Mouse (Mus musculus) liver, adult 2 months (tissue): ENCODE measurements around the gene Ppp1r1b.

Source experiments
- CTCF ChIP-seq: fragments of 200-500 bp; IDR thresholded peaks from 2 replicates; pipeline ENCODE4 v1.5.1; 2011; ENCODE audit warnings: low read depth, low read length, control low read depth
- POLR2A ChIP-seq: fragments of 200-500 bp; IDR thresholded peaks from 2 replicates; pipeline ENCODE4 v1.6.1; 2011; ENCODE audit warnings: low read length, control low read depth; ENCODE audit not compliant: insufficient read depth; ENCODE audit errors: extremely low read depth

DNA sequence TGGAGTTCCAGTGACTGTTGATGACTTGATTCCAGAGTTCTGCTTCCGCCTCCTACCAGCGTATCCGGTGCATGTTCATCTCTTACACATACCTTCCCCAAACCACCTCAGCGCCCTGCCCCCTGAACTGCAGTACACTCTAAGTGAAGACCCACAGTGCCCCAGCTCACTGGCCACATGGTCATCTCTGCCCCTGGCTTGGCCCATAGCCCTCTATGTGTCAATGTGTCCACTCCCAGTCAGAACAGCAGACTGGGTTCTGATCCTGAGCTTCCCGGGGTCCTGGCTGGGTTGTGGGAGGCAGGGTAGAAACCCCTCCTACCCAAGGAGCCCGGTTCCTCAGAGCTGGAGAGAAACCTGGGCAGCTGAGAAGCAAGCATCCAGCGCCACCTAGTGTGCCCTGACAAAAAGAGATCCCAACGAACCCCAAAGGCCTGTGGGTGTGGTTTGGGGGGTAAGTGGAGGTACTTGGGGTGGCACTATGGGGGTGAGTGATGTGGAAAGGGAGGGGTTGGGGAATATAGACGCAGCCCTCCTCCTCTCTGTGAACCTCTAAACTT, 41.1 kb downstream of the Ppp1r1b start:
- TF ChIP-seq CTCF (peak; percentile 55), POLR2A (no peak)
